Mouse (Mus musculus): ENCODE measurements around the gene Il6st. TPM values are rescaled to one million over a fixed set of nuclear protein-coding genes. Genes with fewer than 3 reads are reported as not detected.

The Il6st gene
- polyA plus RNA-seq, 1 experiment from 2014 or later = 9.8 TPM

- Histone ChIP-seq H3K4me3 (ENCODE audit: low read depth, low read length) (no peak overlapping the region), H3K9me3 (replicated peaks; ENCODE audit: control insufficient read depth, low read length) (peaks cover 4% of the 10 kb centered on the region; the same call in 1 of the 2 replicates), H3K27ac (ENCODE audit: low read depth, low read length) (no peak overlapping the region), H3K27me3 (replicated peaks; ENCODE audit: control insufficient read depth, insufficient read depth, low read length) (no peaks in the 10 kb centered on the region), H3K9ac (ENCODE audit: low read length) (no peak overlapping the region), H3K4me1 (ENCODE audit: control insufficient read depth, insufficient read depth, low read length) (no peaks in the 10 kb centered on the region), H3K36me3 (ENCODE audit: control insufficient read depth, insufficient read depth, low read length) (no peaks in the 10 kb centered on the region), H3K4me2 (ENCODE audit: low read length) (no peak overlapping the region)
- no peak for DNase-seq (ENCODE audit: low spot score)
- ATAC-seq = no peak
- WGBS = 77% methylated on average over 1 of the region's 1 CpGs
These were observed 50.7 kb downstream of the Il6st start for GRCm38 (mm10) chr13:112514546-112514945.

DNA sequence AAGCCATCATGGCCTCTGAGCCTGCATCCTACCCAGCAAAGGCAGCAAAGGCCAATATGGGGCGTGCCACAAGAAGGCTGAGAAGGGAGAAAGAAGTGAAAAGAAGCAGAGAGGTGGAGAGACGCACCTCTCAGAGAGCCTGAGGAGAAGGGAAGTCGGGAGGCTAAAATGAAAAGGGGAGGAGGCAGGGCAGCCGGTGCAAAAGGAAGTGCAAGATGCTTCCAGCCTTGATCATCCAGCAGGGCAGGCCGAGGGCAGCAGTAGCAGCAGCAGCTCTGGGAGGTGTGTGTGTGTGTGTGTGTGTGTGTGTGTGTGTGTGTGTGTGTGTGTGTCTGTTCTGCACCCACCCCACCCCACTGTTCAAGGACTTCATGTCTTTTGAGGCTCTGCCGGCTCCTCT lies 58.4 kb downstream of the Il6st start:
- Histone ChIP-seq H3K9me3 (replicated peaks; ENCODE audit: control insufficient read depth, low read length) (peaks cover 4% of the 10 kb centered on the region; the same call in 1 of the 2 replicates), H3K36me3 (ENCODE audit: control insufficient read depth, insufficient read depth, low read length) (no peaks in the 10 kb centered on the region), H3K4me1 (ENCODE audit: control insufficient read depth, insufficient read depth, low read length) (no peaks in the 10 kb centered on the region), H3K4me2 (ENCODE audit: low read length) (no peak overlapping the region), H3K4me3 (ENCODE audit: low read depth, low read length) (no peak overlapping the region), H3K27me3 (replicated peaks; ENCODE audit: control insufficient read depth, insufficient read depth, low read length) (no peaks in the 10 kb centered on the region), H3K9ac (ENCODE audit: low read length) (no peak overlapping the region), H3K27ac (ENCODE audit: low read depth, low read length) (no peak overlapping the region)
- DNase-seq (ENCODE audit: low spot score) = no peak
- 66% methylated on average over 6 of the region's 6 CpGs for WGBS
- no peak for ATAC-seq

GRCm38 (mm10) chr13:112522896-112523295 lies 59.0 kb downstream of the Il6st start:
- no peak overlapping the region for H3K4me3 ChIP-seq (ENCODE audit: low read depth, low read length)
- H3K9ac ChIP-seq (ENCODE audit: low read length) = no peak overlapping the region
- 80% methylated on average over 3 of the region's 3 CpGs for WGBS
- H3K4me1 ChIP-seq (ENCODE audit: control insufficient read depth, insufficient read depth, low read length) = no peaks in the 10 kb centered on the region
- H3K4me2 ChIP-seq (ENCODE audit: low read length) = no peak overlapping the region
- no peak overlapping the region for H3K27ac ChIP-seq (ENCODE audit: low read depth, low read length)
- no peaks in the 10 kb centered on the region for H3K36me3 ChIP-seq (ENCODE audit: control insufficient read depth, insufficient read depth, low read length)
- no peaks in the 10 kb centered on the region for H3K27me3 ChIP-seq (replicated peaks; ENCODE audit: control insufficient read depth, insufficient read depth, low read length)
- H3K9me3 ChIP-seq (replicated peaks; ENCODE audit: control insufficient read depth, low read length) = peaks cover 3% of the 10 kb centered on the region; the same call in 1 of the 2 replicates
- no peak for DNase-seq (ENCODE audit: low spot score)
- ATAC-seq = no peak

DNA sequence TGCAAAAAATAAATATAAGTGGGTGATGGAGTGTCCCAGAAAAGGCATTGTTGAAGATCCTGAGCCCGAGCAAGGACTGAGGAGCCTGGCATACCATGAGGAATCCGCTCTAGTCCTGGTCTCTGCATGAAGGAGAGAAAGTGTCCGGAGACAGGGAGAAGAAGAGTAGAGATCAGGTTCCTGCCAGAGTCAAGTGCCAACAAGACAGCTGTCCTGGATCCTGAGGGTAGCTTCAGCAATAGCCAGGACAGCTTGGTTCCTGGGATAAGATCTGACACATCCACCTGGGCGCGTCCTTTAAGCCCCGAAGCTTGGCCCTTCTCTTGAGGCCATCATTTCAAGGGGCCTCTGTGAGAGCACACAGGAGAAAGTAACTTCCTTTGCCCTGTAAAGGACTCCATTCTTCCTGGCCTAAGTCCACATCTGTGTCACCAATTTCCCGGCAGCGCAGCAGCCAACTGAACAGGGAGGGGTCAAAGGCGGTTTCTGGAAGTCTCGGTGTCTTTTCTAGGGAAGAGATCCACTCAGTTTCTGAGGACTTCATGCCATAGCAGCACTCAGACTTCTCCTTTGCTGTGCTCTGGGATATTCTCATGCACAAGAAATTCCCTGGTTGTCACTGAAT lies 59.6 kb downstream of the Il6st start:
- no peaks in the 10 kb centered on the region; the same call in 1 of the 2 replicates for H3K9me3 ChIP-seq (replicated peaks; ENCODE audit: control insufficient read depth, low read length)
- H3K4me3 ChIP-seq (ENCODE audit: low read depth, low read length) = no peak overlapping the region
- no peak for ATAC-seq
- DNase-seq (ENCODE audit: low spot score) = no peak
- H3K27ac ChIP-seq (ENCODE audit: low read depth, low read length) = no peak overlapping the region
- 90% methylated on average over 10 of the region's 10 CpGs for WGBS
- no peaks in the 10 kb centered on the region for H3K36me3 ChIP-seq (ENCODE audit: control insufficient read depth, insufficient read depth, low read length)
- no peak overlapping the region for H3K4me2 ChIP-seq (ENCODE audit: low read length)
- H3K9ac ChIP-seq (ENCODE audit: low read length) = no peak overlapping the region
- H3K4me1 ChIP-seq (ENCODE audit: control insufficient read depth, insufficient read depth, low read length) = no peaks in the 10 kb centered on the region
- H3K27me3 ChIP-seq (replicated peaks; ENCODE audit: control insufficient read depth, insufficient read depth, low read length) = no peaks in the 10 kb centered on the region

DNA sequence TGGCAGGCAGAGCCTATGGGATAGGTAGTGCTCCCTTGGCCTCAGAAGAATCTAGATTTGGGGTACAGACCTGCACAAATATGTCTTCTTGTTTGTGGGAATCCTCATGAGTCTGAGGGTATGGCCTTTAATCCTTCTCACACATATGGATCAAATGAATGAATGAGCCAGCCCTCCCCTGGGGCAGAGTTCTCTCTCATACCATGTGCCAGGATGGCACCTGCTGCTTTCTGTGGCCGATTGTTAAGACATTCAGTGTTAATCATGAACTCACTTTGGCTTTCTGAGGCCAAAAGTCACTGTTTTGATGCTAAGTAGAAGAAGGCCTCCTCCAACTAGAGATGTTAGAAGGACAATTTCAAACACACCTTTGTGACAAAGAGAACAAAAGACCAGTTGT lies 63.3 kb downstream of the Il6st start:
- no peak for DNase-seq (ENCODE audit: low spot score)
- Histone ChIP-seq H3K36me3 (ENCODE audit: control insufficient read depth, insufficient read depth, low read length) (no peaks in the 10 kb centered on the region), H3K27ac (ENCODE audit: low read depth, low read length) (no peak overlapping the region), H3K4me1 (ENCODE audit: control insufficient read depth, insufficient read depth, low read length) (no peaks in the 10 kb centered on the region), H3K4me3 (ENCODE audit: low read depth, low read length) (no peak overlapping the region), H3K9me3 (replicated peaks; ENCODE audit: control insufficient read depth, low read length) (no peaks in the 10 kb centered on the region; the same call in 1 of the 2 replicates), H3K27me3 (replicated peaks; ENCODE audit: control insufficient read depth, insufficient read depth, low read length) (no peaks in the 10 kb centered on the region), H3K9ac (ENCODE audit: low read length) (no peak overlapping the region), H3K4me2 (ENCODE audit: low read length) (no peak overlapping the region)
- no peak for ATAC-seq
- 58% methylated on average over 1 of the region's 1 CpGs for WGBS

- peak; percentile 76 for DNase-seq (ENCODE audit: low spot score)
- Histone ChIP-seq H3K36me3 (ENCODE audit: control insufficient read depth, insufficient read depth, low read length) (no peaks in the 10 kb centered on the region), H3K4me3 (ENCODE audit: low read depth, low read length) (no peak overlapping the region), H3K9ac (ENCODE audit: low read length) (no peak overlapping the region), H3K4me2 (ENCODE audit: low read length) (no peak overlapping the region), H3K27ac (ENCODE audit: low read depth, low read length) (no peak overlapping the region), H3K27me3 (replicated peaks; ENCODE audit: control insufficient read depth, insufficient read depth, low read length) (no peaks in the 10 kb centered on the region), H3K9me3 (replicated peaks; ENCODE audit: control insufficient read depth, low read length) (no peaks in the 10 kb centered on the region; the same call in 1 of the 2 replicates), H3K4me1 (ENCODE audit: control insufficient read depth, insufficient read depth, low read length) (no peaks in the 10 kb centered on the region)
- ATAC-seq = peak; percentile 46; the same call in 1 of the 2 replicates
- 40% methylated on average over 3 of the region's 3 CpGs for WGBS
These were observed 66.0 kb downstream of the Il6st start for GRCm38 (mm10) chr13:112529893-112530292.

DNA sequence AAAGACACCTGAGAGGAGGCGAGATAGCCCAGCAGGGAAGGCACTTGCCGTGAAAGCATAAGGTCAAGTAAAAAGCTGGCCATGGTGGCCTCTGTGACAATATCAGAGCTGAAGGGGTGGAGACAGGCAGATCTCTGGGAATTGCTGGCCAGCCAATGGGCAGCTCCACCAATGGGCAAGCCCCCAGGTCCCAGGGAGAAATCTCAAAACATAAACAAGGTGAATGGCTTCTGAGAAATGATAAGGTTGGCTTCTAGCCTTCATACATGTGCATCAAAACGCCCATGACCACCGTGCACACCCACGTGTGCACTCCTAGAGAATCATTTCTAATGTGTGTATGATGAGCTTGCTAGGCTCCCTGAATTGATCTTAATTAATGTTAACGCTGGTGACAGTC lies 68.4 kb downstream of the Il6st start:
- DNase-seq (ENCODE audit: low spot score) (no peak), ATAC-seq (no peak)
- Histone ChIP-seq H3K36me3 (ENCODE audit: control insufficient read depth, insufficient read depth, low read length) (no peaks in the 10 kb centered on the region), H3K9ac (ENCODE audit: low read length) (no peak overlapping the region), H3K27ac (ENCODE audit: low read depth, low read length) (no peak overlapping the region), H3K4me1 (ENCODE audit: control insufficient read depth, insufficient read depth, low read length) (no peaks in the 10 kb centered on the region), H3K27me3 (replicated peaks; ENCODE audit: control insufficient read depth, insufficient read depth, low read length) (no peaks in the 10 kb centered on the region), H3K9me3 (replicated peaks; ENCODE audit: control insufficient read depth, low read length) (no peaks in the 10 kb centered on the region), H3K4me2 (ENCODE audit: low read length) (no peak overlapping the region), H3K4me3 (ENCODE audit: low read depth, low read length) (no peak overlapping the region)
- WGBS = 88% methylated on average over 6 of the region's 6 CpGs

DNA sequence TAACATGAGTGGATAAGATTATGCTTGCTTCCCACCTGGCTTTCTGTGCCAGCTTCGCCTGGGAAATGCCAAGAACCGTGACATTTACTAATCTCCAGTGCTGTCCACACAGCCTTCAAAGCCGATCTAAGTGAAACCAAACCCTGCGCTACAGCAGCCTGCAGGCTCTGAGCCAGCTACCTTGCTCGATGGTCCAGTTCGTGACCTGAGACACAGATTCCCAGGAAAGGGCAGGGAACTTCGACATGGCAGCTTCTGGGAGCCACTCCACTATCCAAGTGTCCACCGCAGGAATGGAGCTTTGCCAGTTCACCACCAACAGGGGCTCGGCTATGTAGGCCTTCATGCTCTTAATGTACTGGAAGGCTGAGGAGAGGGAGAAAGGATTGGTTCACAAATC lies 69.7 kb downstream of the Il6st start:
- Histone ChIP-seq H3K4me3 (ENCODE audit: low read depth, low read length) (no peak overlapping the region), H3K4me2 (ENCODE audit: low read length) (no peak overlapping the region), H3K36me3 (ENCODE audit: control insufficient read depth, insufficient read depth, low read length) (no peaks in the 10 kb centered on the region), H3K27ac (ENCODE audit: low read depth, low read length) (no peak overlapping the region), H3K4me1 (ENCODE audit: control insufficient read depth, insufficient read depth, low read length) (no peaks in the 10 kb centered on the region), H3K9ac (ENCODE audit: low read length) (no peak overlapping the region), H3K9me3 (replicated peaks; ENCODE audit: control insufficient read depth, low read length) (no peaks in the 10 kb centered on the region), H3K27me3 (replicated peaks; ENCODE audit: control insufficient read depth, insufficient read depth, low read length) (no peaks in the 10 kb centered on the region)
- WGBS = 81% methylated on average over 9 of the region's 9 CpGs
- no peak for DNase-seq (ENCODE audit: low spot score)
- ATAC-seq = no peak

- Histone ChIP-seq H3K4me2 (ENCODE audit: low read length) (no peak overlapping the region), H3K36me3 (ENCODE audit: control insufficient read depth, insufficient read depth, low read length) (no peaks in the 10 kb centered on the region), H3K27me3 (replicated peaks; ENCODE audit: control insufficient read depth, insufficient read depth, low read length) (no peaks in the 10 kb centered on the region), H3K27ac (ENCODE audit: low read depth, low read length) (no peak overlapping the region), H3K9ac (ENCODE audit: low read length) (no peak overlapping the region), H3K9me3 (replicated peaks; ENCODE audit: control insufficient read depth, low read length) (no peaks in the 10 kb centered on the region), H3K4me1 (ENCODE audit: control insufficient read depth, insufficient read depth, low read length) (no peaks in the 10 kb centered on the region), H3K4me3 (ENCODE audit: low read depth, low read length) (no peak overlapping the region)
- DNase-seq (ENCODE audit: low spot score) (no peak), ATAC-seq (no peak)
- 79% methylated on average over 4 of the region's 4 CpGs for WGBS
These were observed 72.7 kb downstream of the Il6st start for GRCm38 (mm10) chr13:112536611-112537010.

All from forebrain, embryonic 14.5 days (tissue).